28 mouse cellular contexts compared by ENCODE assay signal in the genomic region with DNA sequence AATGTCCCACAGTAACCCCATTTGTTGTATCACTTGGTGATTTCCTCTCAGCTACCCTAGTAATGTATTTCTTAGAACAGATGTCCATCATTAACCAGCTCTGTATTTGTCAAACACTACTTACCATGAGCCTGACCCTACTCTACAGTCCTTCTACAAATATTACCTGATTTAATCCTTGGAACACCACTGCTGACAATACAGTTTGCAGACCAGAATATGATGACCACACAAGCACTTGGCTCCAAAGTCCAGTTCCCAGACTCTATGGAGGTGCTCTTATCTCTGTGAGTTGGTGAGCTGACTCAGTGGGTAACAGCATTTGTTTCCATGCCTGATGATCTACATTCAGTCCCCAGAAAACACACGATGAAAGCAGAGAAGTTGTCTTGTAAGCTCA. TPM values are rescaled to one million over a fixed set of nuclear protein-coding genes. Genes with fewer than 3 reads are reported as not detected.
A peak's percentile ranks its signal among the peaks of the same experiment; 100 is the strongest.
DNase-seq lines count a peak whose midpoint lies in the region; ATAC-seq and TF ChIP-seq lines count a peak whose summit lies in the region.
"Had no signal": no experiment of that assay in that cellular context is flagged by ENCODE, and none has a peak within 500 bp of the region (broad histone marks: within the 10 kb centered on the region; RNA-seq: fewer than 3 reads in every experiment).

No protein-coding gene starts in this region.

- H3K36me3 ChIP-seq in liver, adult 2 months (ENCODE audit: control insufficient read depth, insufficient read depth, low read length) = no peaks in the 10 kb centered on the region
- H3K36me3 ChIP-seq in intestine, embryonic 15.5 days = no peaks in the 10 kb centered on the region
- H3K36me3 ChIP-seq in liver, embryonic 16.5 days (ENCODE audit: control insufficient read depth, insufficient read depth) = no peaks in the 10 kb centered on the region
- no peaks in the 10 kb centered on the region for H3K36me3 ChIP-seq in stomach, embryonic 16.5 days (ENCODE audit: control insufficient read depth, insufficient read depth, low read length)
- no peaks in the 10 kb centered on the region for H3K36me3 ChIP-seq in hindbrain, embryonic 14.5 days (replicated peaks; ENCODE audit: control insufficient read depth, insufficient read depth)
- H3K36me3 ChIP-seq: heart, embryonic 13.5 days; limb, embryonic 10.5 days; limb, embryonic 15.5 days; midbrain, embryonic 13.5 days had no signal

- peak; percentile 85 for ATAC-seq in intestine, embryonic 15.5 days
- ATAC-seq in liver, embryonic 16.5 days (ENCODE audit: low read depth) = peak; percentile 88
- peak; percentile 76 for ATAC-seq in stomach, embryonic 16.5 days (ENCODE audit: insufficient read depth, low FRiP score)
- ATAC-seq in hindbrain, embryonic 14.5 days (ENCODE audit: low FRiP score) = no peak
- ATAC-seq: activated CD4-positive, CD25-positive, alpha-beta regulatory T cell, adult 4 months; forebrain, embryonic 13.5 days; hindbrain, embryonic 16.5 days; midbrain, embryonic 13.5 days had no signal

- H3K9ac ChIP-seq in liver, adult 2 months (ENCODE audit: low read depth, low read length) = no peak overlapping the region
- no peak overlapping the region for H3K9ac ChIP-seq in intestine, embryonic 15.5 days
- H3K9ac ChIP-seq in liver, embryonic 16.5 days (ENCODE audit: low read depth, low read length) = no peak overlapping the region
- H3K9ac ChIP-seq in stomach, embryonic 16.5 days (ENCODE audit: low read length) = no peak overlapping the region
- H3K9ac ChIP-seq in hindbrain, embryonic 14.5 days = no peak overlapping the region
- H3K9ac ChIP-seq: forebrain, embryonic 13.5 days; heart, embryonic 13.5 days; limb, embryonic 15.5 days; midbrain, embryonic 13.5 days had no signal

- no peak overlapping the region for H3K4me3 ChIP-seq in liver, adult 2 months (ENCODE audit: insufficient read depth, low read depth, low read length)
- H3K4me3 ChIP-seq in intestine, embryonic 15.5 days (replicated peaks) = no peak overlapping the region
- H3K4me3 ChIP-seq in liver, embryonic 16.5 days (ENCODE audit: low read depth, low read length) = no peak overlapping the region
- H3K4me3 ChIP-seq in stomach, embryonic 16.5 days (replicated peaks; ENCODE audit: low read length) = no peak overlapping the region
- no peak overlapping the region for H3K4me3 ChIP-seq in hindbrain, embryonic 14.5 days (replicated peaks; ENCODE audit: low read length)
- H3K4me3 ChIP-seq: erythroblast, embryonic 14.5 days; forebrain, embryonic 13.5 days; heart, embryonic 13.5 days; limb, embryonic 10.5 days; limb, embryonic 15.5 days; midbrain, embryonic 13.5 days had no signal

- no peak for TF ChIP-seq CTCF in liver, adult 2 months (IDR thresholded peaks at IDR 0.05; ENCODE audit: low read depth, low read length)

- TF ChIP-seq POLR2A in liver, adult 2 months (IDR thresholded peaks at IDR 0.05; ENCODE audit: extremely low read depth, insufficient read depth, low read length) = no peak

- peaks cover 3% of the 10 kb centered on the region; the same call in 1 of the 2 replicates for H3K4me1 ChIP-seq in liver, adult 2 months (ENCODE audit: control insufficient read depth, insufficient read depth, low read length)
- no peaks in the 10 kb centered on the region for H3K4me1 ChIP-seq in intestine, embryonic 15.5 days (replicated peaks)
- H3K4me1 ChIP-seq in liver, embryonic 16.5 days (ENCODE audit: control insufficient read depth, low read depth, low read length) = no peaks in the 10 kb centered on the region
- H3K4me1 ChIP-seq in stomach, embryonic 16.5 days (ENCODE audit: control insufficient read depth, insufficient read depth, low read length) = no peaks in the 10 kb centered on the region
- no peaks in the 10 kb centered on the region for H3K4me1 ChIP-seq in hindbrain, embryonic 14.5 days (replicated peaks; ENCODE audit: control insufficient read depth, insufficient read depth, low read length)
- H3K4me1 ChIP-seq: forebrain, embryonic 13.5 days; heart, embryonic 13.5 days; limb, embryonic 10.5 days; limb, embryonic 15.5 days; midbrain, embryonic 13.5 days had no signal

- 26% methylated on average over 1 of the region's 1 CpGs for WGBS in liver, adult 2 months
- 76% methylated on average over 1 of the region's 1 CpGs for WGBS in intestine, embryonic 15.5 days
- WGBS in liver, embryonic 16.5 days (ENCODE audit: insufficient replicate concordance) = 47% methylated on average over 1 of the region's 1 CpGs
- 69% methylated on average over 1 of the region's 1 CpGs for WGBS in stomach, embryonic 16.5 days
- WGBS in hindbrain, embryonic 14.5 days = 67% methylated on average over 1 of the region's 1 CpGs

- DNase-seq in liver, adult 2 months (ENCODE audit: extremely low read depth, low read depth, low spot score) = peak; percentile 93
- no peak for DNase-seq in liver
- no peak for DNase-seq in hindbrain, embryonic 14.5 days (ENCODE audit: low spot score)
- DNase-seq in lung, postnatal 14 days = no peak
- no peak for DNase-seq in thymus, postnatal 14 days
- DNase-seq: adrenal gland, adult 2 months; adrenal gland, postnatal 36 days; B cell, adult 2 months; cerebellum, adult 2 months; cerebellum, postnatal 14 days; gastrocnemius, postnatal 10 days; heart, postnatal 10 days; kidney, adult 11 months; kidney, postnatal 4 days; layer of hippocampus, postnatal 36 days; thymus, adult 2 months had no signal

- H3K27me3 ChIP-seq in liver, adult 2 months (ENCODE audit: control insufficient read depth, insufficient read depth, low read length) = no peaks in the 10 kb centered on the region
- H3K27me3 ChIP-seq in intestine, embryonic 15.5 days (replicated peaks) = no peaks in the 10 kb centered on the region
- H3K27me3 ChIP-seq in liver, embryonic 16.5 days (ENCODE audit: control insufficient read depth, insufficient read depth, low read depth, low read length) = no peaks in the 10 kb centered on the region
- H3K27me3 ChIP-seq in stomach, embryonic 16.5 days (ENCODE audit: control insufficient read depth, insufficient read depth, low read length) = no peaks in the 10 kb centered on the region
- H3K27me3 ChIP-seq in hindbrain, embryonic 14.5 days (ENCODE audit: control insufficient read depth, insufficient read depth, low read length) = no peaks in the 10 kb centered on the region
- H3K27me3 ChIP-seq: forebrain, embryonic 13.5 days; heart, embryonic 13.5 days; limb, embryonic 15.5 days; midbrain, embryonic 13.5 days had no signal

- H3K79me2 ChIP-seq in liver, adult 2 months (ENCODE audit: control insufficient read depth, insufficient read depth, low read length) = no peaks in the 10 kb centered on the region

- H3K9me3 ChIP-seq in intestine, embryonic 15.5 days = no peaks in the 10 kb centered on the region
- H3K9me3 ChIP-seq in liver, embryonic 16.5 days (replicated peaks; ENCODE audit: control insufficient read depth, low read length) = no peaks in the 10 kb centered on the region
- no peaks in the 10 kb centered on the region for H3K9me3 ChIP-seq in stomach, embryonic 16.5 days (replicated peaks; ENCODE audit: control insufficient read depth, low read length)
- no peaks in the 10 kb centered on the region for H3K9me3 ChIP-seq in hindbrain, embryonic 14.5 days (ENCODE audit: control insufficient read depth, low read length)
- H3K9me3 ChIP-seq: forebrain, embryonic 13.5 days; heart, embryonic 13.5 days; limb, embryonic 10.5 days; limb, embryonic 15.5 days; midbrain, embryonic 13.5 days had no signal

- H3K27ac ChIP-seq in liver, adult 2 months (replicated peaks; ENCODE audit: insufficient read depth, low read depth, low read length) = no peak overlapping the region
- no peak overlapping the region for H3K27ac ChIP-seq in intestine, embryonic 15.5 days
- H3K27ac ChIP-seq in liver, embryonic 16.5 days (ENCODE audit: low read length) = no peak overlapping the region
- no peak overlapping the region for H3K27ac ChIP-seq in stomach, embryonic 16.5 days (ENCODE audit: low read length)
- no peak overlapping the region for H3K27ac ChIP-seq in hindbrain, embryonic 14.5 days
- H3K27ac ChIP-seq: forebrain, embryonic 13.5 days; heart, embryonic 13.5 days; limb, embryonic 10.5 days; limb, embryonic 15.5 days; macrophage; midbrain, embryonic 13.5 days had no signal

- no peak overlapping the region for H3K4me2 ChIP-seq in intestine, embryonic 15.5 days (replicated peaks)
- no peak overlapping the region for H3K4me2 ChIP-seq in liver, embryonic 16.5 days (ENCODE audit: low read depth, low read length)
- H3K4me2 ChIP-seq in stomach, embryonic 16.5 days (ENCODE audit: low read depth, low read length) = no peak overlapping the region
- H3K4me2 ChIP-seq in hindbrain, embryonic 14.5 days (replicated peaks) = no peak overlapping the region
- H3K4me2 ChIP-seq: forebrain, embryonic 13.5 days; heart, embryonic 13.5 days; limb, embryonic 15.5 days; midbrain, embryonic 13.5 days had no signal

RNA-seq across cellular contexts. Expression of gene Tbl1x, which starts 37.3 kb away (rescaled TPM):
- 16.2 and 21.7 TPM in 2 replicates for total RNA-seq in liver, adult 2 months (2014; rRNA removed)
- polyA plus RNA-seq in liver, adult 2 months (2012; rRNA removed) = 9.9 and 10.2 TPM in 2 replicates
- polyA plus RNA-seq in intestine, embryonic 15.5 days (2015; fragmentation: Nextera tagmentation; extraction: Ambion mirVana) = 60.6 and 66.1 TPM in 2 replicates
- polyA plus RNA-seq in liver, embryonic 16.5 days (2015; fragmentation: Nextera tagmentation; extraction: Ambion mirVana) = 14.5 and 15.3 TPM in 2 replicates
- 56.8 and 60.7 TPM in 2 replicates for polyA plus RNA-seq in stomach, embryonic 16.5 days (2015; fragmentation: Nextera tagmentation; extraction: Ambion mirVana)
- 46.0 and 51.0 TPM in 2 replicates for polyA plus RNA-seq in hindbrain, embryonic 14.5 days (2014; fragmentation: Nextera tagmentation; extraction: Ambion mirVana)
